Mouse (Mus musculus) lung, embryonic 14.5 days (tissue): ENCODE data around the gene Pigu. TPM values are rescaled to one million over a fixed set of nuclear protein-coding genes. Genes with fewer than 3 reads are reported as not detected.

Experiments
- ATAC-seq: fragments of 200-750 bp; cut with Nextera tagmentation; 2 replicates; pipeline ENCODE4 v1.8.0; 2017; ENCODE audit warnings: mild to moderate bottlenecking, moderate TSS enrichment, moderate library complexity; ENCODE audit not compliant: insufficient read depth
- DNase-seq: peaks from one replicate; pipeline ENCODE4 v3.0.0-alpha.2; 2015
- H3K27ac ChIP-seq: fragments of 300-500 bp; sonication (generic); 2 replicates; pipeline ENCODE4 v1.5.1; 2014; ENCODE audit warnings: low read depth, mild to moderate bottlenecking, moderate library complexity
- H3K27me3 ChIP-seq: fragments of 300-500 bp; sonication (generic); 2 replicates; pipeline ENCODE4 v1.6.1; 2014; ENCODE audit warnings: low read length, control low read depth; ENCODE audit not compliant: insufficient read depth
- H3K36me3 ChIP-seq: fragments of 300-500 bp; sonication (generic); 2 replicates; pipeline ENCODE4 v1.6.1; 2014; ENCODE audit warnings: control low read depth; ENCODE audit not compliant: insufficient read depth
- H3K4me1 ChIP-seq: fragments of 300-500 bp; sonication (generic); 2 replicates; pipeline ENCODE4 v1.6.1; 2014; ENCODE audit warnings: antibody characterized with exemption, control low read depth; ENCODE audit not compliant: insufficient read depth
- H3K4me2 ChIP-seq: fragments of 300-500 bp; sonication (generic); 2 replicates; pipeline ENCODE4 v1.6.1; 2014; ENCODE audit warnings: mild to moderate bottlenecking
- H3K4me3 ChIP-seq: fragments of 300-500 bp; sonication (generic); 2 replicates; pipeline ENCODE4 v1.5.1; 2014; ENCODE audit warnings: low read depth, low read length
- H3K9ac ChIP-seq: fragments of 300-500 bp; sonication (generic); 2 replicates; pipeline ENCODE4 v1.6.1; 2014
- H3K9me3 ChIP-seq: fragments of 300-500 bp; sonication (generic); 2 replicates; pipeline ENCODE4 v1.6.1; 2016; ENCODE audit warnings: low read depth, low read length, control low read depth
- CTCF ChIP-seq: IDR thresholded peaks from 2 replicates; pipeline ENCODE4 v1.5.1; 2016; ENCODE audit warnings: antibody characterized with exemption, low read depth
- WGBS: fragments of 180-500 bp; shearing (Covaris S2); extraction: QIAGEN DNeasy Blood & Tissue Kit; methylation state at CpG from one replicate; pipeline ENCODE4 v1.1.7; 2014; 5-methylcytosine and 5-hydroxymethylcytosine counted together
- polyA plus RNA-seq: library from polyadenylated mRNA; unstranded; fragments of >200 nt; fragmentation: Nextera tagmentation; extraction: Ambion mirVana; gene quantifications from 2 replicates; pipeline ENCODE4 v1.2.1, GENCODE M21; 2014

The Pigu gene
- polyA plus RNA-seq, 1 experiment from 2014 or later, result 54.0 TPM

- DNase-seq, result peak; percentile 17
- Histone ChIP-seq H3K4me1 (no peaks in the 10 kb centered on the region), H3K4me2 (no peak overlapping the region), H3K9me3 (no peaks in the 10 kb centered on the region), H3K27ac (no peak overlapping the region), H3K27me3 (no peaks in the 10 kb centered on the region), H3K9ac (no peak overlapping the region), H3K36me3 (no peaks in the 10 kb centered on the region), H3K4me3 (no peak overlapping the region)
- no peak for ATAC-seq
- WGBS, result 83% methylated on average over 6 of the region's 6 CpGs
- TF ChIP-seq CTCF, result peak; percentile 50
Measured at GRCm38 (mm10) chr2:155271957-155272356, 85.3 kb downstream of the Pigu start.

- Histone ChIP-seq H3K4me3 (no peak overlapping the region), H3K4me2 (no peak overlapping the region), H3K9me3 (no peaks in the 10 kb centered on the region), H3K9ac (no peak overlapping the region), H3K27ac (no peak overlapping the region), H3K36me3 (no peaks in the 10 kb centered on the region), H3K27me3 (no peaks in the 10 kb centered on the region), H3K4me1 (no peaks in the 10 kb centered on the region)
- no peak for TF ChIP-seq CTCF
- ATAC-seq, result no peak
- no peak for DNase-seq
- 82% methylated on average over 5 of the region's 5 CpGs for WGBS
Measured at GRCm38 (mm10) chr2:155266896-155267295, 90.3 kb downstream of the Pigu start.

GRCm38 (mm10) chr2:155265526-155265925, 91.7 kb downstream of the Pigu start:
- H3K4me3 ChIP-seq, result no peak overlapping the region
- no peaks in the 10 kb centered on the region for H3K27me3 ChIP-seq
- no peak overlapping the region for H3K9ac ChIP-seq
- H3K27ac ChIP-seq, result no peak overlapping the region
- no peak overlapping the region for H3K4me2 ChIP-seq
- no peak for DNase-seq
- 86% methylated on average over 6 of the region's 6 CpGs for WGBS
- TF ChIP-seq CTCF, result no peak
- ATAC-seq, result no peak
- no peaks in the 10 kb centered on the region for H3K4me1 ChIP-seq
- H3K9me3 ChIP-seq, result no peaks in the 10 kb centered on the region
- H3K36me3 ChIP-seq, result no peaks in the 10 kb centered on the region

GRCm38 (mm10) chr2:155249588-155249987, 107.6 kb downstream of the Pigu start:
- no peak for DNase-seq
- Histone ChIP-seq H3K27me3 (no peaks in the 10 kb centered on the region), H3K4me1 (no peaks in the 10 kb centered on the region), H3K4me3 (no peak overlapping the region), H3K4me2 (no peak overlapping the region), H3K27ac (no peak overlapping the region), H3K9ac (no peak overlapping the region), H3K36me3 (peaks cover 64% of the 10 kb centered on the region), H3K9me3 (no peaks in the 10 kb centered on the region)
- ATAC-seq, result no peak
- no peak for TF ChIP-seq CTCF
- 90% methylated on average over 5 of the region's 5 CpGs for WGBS

GRCm38 (mm10) chr2:155248718-155249117, 108.5 kb downstream of the Pigu start:
- Histone ChIP-seq H3K4me2 (no peak overlapping the region), H3K9ac (no peak overlapping the region), H3K27ac (no peak overlapping the region), H3K27me3 (no peaks in the 10 kb centered on the region), H3K4me1 (no peaks in the 10 kb centered on the region), H3K4me3 (no peak overlapping the region), H3K36me3 (peaks cover 73% of the 10 kb centered on the region), H3K9me3 (no peaks in the 10 kb centered on the region)
- WGBS, result 75% methylated on average over 2 of the region's 2 CpGs
- ATAC-seq, result no peak
- no peak for TF ChIP-seq CTCF
- DNase-seq, result no peak

- DNase-seq (no peak), ATAC-seq (no peak)
- 94% methylated on average over 1 of the region's 1 CpGs for WGBS
- Histone ChIP-seq H3K4me3 (no peak overlapping the region), H3K9me3 (no peaks in the 10 kb centered on the region), H3K27me3 (no peaks in the 10 kb centered on the region), H3K9ac (no peak overlapping the region), H3K4me1 (no peaks in the 10 kb centered on the region), H3K27ac (no peak overlapping the region), H3K4me2 (no peak overlapping the region), H3K36me3 (peaks cover 78% of the 10 kb centered on the region)
- TF ChIP-seq CTCF, result no peak
Measured at GRCm38 (mm10) chr2:155248206-155248605, 109.0 kb downstream of the Pigu start.

- WGBS, result 77% methylated on average over 4 of the region's 4 CpGs
- no peaks in the 10 kb centered on the region for H3K4me1 ChIP-seq
- H3K4me3 ChIP-seq, result no peak overlapping the region
- TF ChIP-seq CTCF, result no peak
- ATAC-seq, result no peak
- H3K4me2 ChIP-seq, result no peak overlapping the region
- H3K36me3 ChIP-seq, result peaks cover 86% of the 10 kb centered on the region
- no peak overlapping the region for H3K9ac ChIP-seq
- no peaks in the 10 kb centered on the region for H3K9me3 ChIP-seq
- DNase-seq, result no peak
- H3K27me3 ChIP-seq, result no peaks in the 10 kb centered on the region
- no peak overlapping the region for H3K27ac ChIP-seq
Measured at GRCm38 (mm10) chr2:155246231-155246630, 111.0 kb downstream of the Pigu start.

- H3K9me3 ChIP-seq, result no peaks in the 10 kb centered on the region
- no peak for DNase-seq
- no peaks in the 10 kb centered on the region for H3K4me1 ChIP-seq
- H3K27ac ChIP-seq, result no peak overlapping the region
- TF ChIP-seq CTCF, result no peak
- WGBS, result 74% methylated on average over 7 of the region's 7 CpGs
- H3K4me2 ChIP-seq, result no peak overlapping the region
- H3K4me3 ChIP-seq, result no peak overlapping the region
- H3K36me3 ChIP-seq, result peaks cover 50% of the 10 kb centered on the region
- no peak for ATAC-seq
- no peaks in the 10 kb centered on the region for H3K27me3 ChIP-seq
- H3K9ac ChIP-seq, result no peak overlapping the region
Measured at GRCm38 (mm10) chr2:155242296-155242855, 114.9 kb downstream of the Pigu start.
